Mouse (Mus musculus) cerebellum, adult 2 months (tissue): Measurements from ENCODE around the gene Abcc12. TPM values are rescaled to one million over a fixed set of nuclear protein-coding genes. Genes with fewer than 3 reads are reported as not detected.

Experiments
- DNase-seq, 2 experiments: peaks; one replicate each; pipeline ENCODE4 v3.0.0; 2021
- H3K27ac ChIP-seq: fragments of 200-500 bp; 2 replicates; pipeline ENCODE4 v1.5.1; 2012; ENCODE audit warnings: low read length, control low read depth, inconsistent platforms; ENCODE audit not compliant: insufficient read depth
- H3K27me3 ChIP-seq: fragments of 200-500 bp; 2 replicates; pipeline ENCODE4 v1.6.1; 2012; ENCODE audit warnings: inconsistent platforms, mild to moderate bottlenecking, low read length, moderate library complexity; ENCODE audit not compliant: control insufficient read depth, insufficient read depth
- H3K4me1 ChIP-seq: fragments of 200-500 bp; 2 replicates; pipeline ENCODE4 v1.6.1; 2011; ENCODE audit warnings: low read length; ENCODE audit not compliant: control insufficient read depth, insufficient read depth
- H3K4me3 ChIP-seq: fragments of 200-500 bp; replicated peaks from 2 replicates; pipeline ENCODE3; 2011; ENCODE audit warnings: mild to moderate bottlenecking, low read depth, low read length, control low read depth; ENCODE audit not compliant: insufficient read depth
- CTCF ChIP-seq: fragments of 200-500 bp; IDR thresholded peaks from 2 replicates; pipeline ENCODE4 v1.5.1; 2011; ENCODE audit warnings: low read depth, mild to moderate bottlenecking, control low read depth, low read length, moderate library complexity, borderline replicate concordance; ENCODE audit not compliant: insufficient read depth
- POLR2A ChIP-seq: fragments of 200-500 bp; IDR thresholded peaks from 2 replicates; pipeline ENCODE4 v1.6.1; 2011; ENCODE audit warnings: low read length, control low read depth, borderline replicate concordance; ENCODE audit not compliant: insufficient read depth
- WGBS: fragments of 180-500 bp; shearing (Covaris S2); methylation state at CpG from one replicate; pipeline ENCODE4 v1.1.7; 2018; 5-methylcytosine and 5-hydroxymethylcytosine counted together
- polyA plus RNA-seq: library from polyadenylated mRNA; depleted of rRNA; stranded (reverse); fragments of >200 nt; gene quantifications from 2 replicates; pipeline ENCODE4 v1.2.3, GENCODE M21; 2012

The Abcc12 gene
- polyA plus RNA-seq, 1 experiment: 7.5 TPM

GRCm38 (mm10) chr8:86550516-86550915, 30.0 kb downstream of the Abcc12 start:
- Histone ChIP-seq H3K4me1 (peaks cover 23% of the 10 kb centered on the region), H3K27ac (no peak overlapping the region), H3K27me3 (no peaks in the 10 kb centered on the region), H3K4me3 (no peak overlapping the region)
- WGBS: 91% methylated on average over 10 of the region's 10 CpGs
- TF ChIP-seq CTCF (no peak), POLR2A (no peak)
- DNase-seq: no peak

GRCm38 (mm10) chr8:86546001-86546400, 34.5 kb downstream of the Abcc12 start:
- TF ChIP-seq CTCF (no peak), POLR2A (no peak)
- H3K27ac ChIP-seq: peak overlapping the region; percentile 25; the same call in 1 of the 2 replicates
- no peaks in the 10 kb centered on the region for H3K27me3 ChIP-seq
- DNase-seq: no peak
- H3K4me1 ChIP-seq: peaks cover 12% of the 10 kb centered on the region; the same call in 1 of the 2 replicates
- H3K4me3 ChIP-seq: no peak overlapping the region
- 20% methylated on average over 1 of the region's 1 CpGs for WGBS

DNA sequence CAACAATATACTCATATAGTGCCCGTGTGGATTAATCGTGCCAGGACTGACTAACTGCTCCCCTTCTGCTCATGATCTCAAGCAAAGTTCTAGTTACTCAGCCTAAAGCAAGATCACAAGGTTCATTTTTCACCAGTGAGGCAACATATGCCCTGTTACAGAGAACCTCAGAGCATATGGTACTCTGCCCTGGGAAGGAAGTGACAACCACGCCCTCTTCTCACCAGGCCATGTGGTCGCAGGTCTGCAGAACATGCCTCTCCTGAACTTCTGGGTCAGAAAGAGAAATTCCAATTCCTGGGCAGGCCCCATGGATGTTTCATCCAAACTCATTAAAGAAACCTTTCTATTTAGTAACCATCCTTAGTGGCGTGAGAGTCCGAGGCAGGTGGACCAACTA, 39.6 kb downstream of the Abcc12 start:
- no peaks in the 10 kb centered on the region for H3K27me3 ChIP-seq
- no peak overlapping the region for H3K27ac ChIP-seq
- peaks cover 19% of the 10 kb centered on the region; the same call in 1 of the 2 replicates for H3K4me1 ChIP-seq
- peak in 1 of 2 experiments; percentile 52 for DNase-seq
- TF ChIP-seq POLR2A (no peak), CTCF (no peak)
- 61% methylated on average over 6 of the region's 6 CpGs for WGBS
- H3K4me3 ChIP-seq: no peak overlapping the region

DNA sequence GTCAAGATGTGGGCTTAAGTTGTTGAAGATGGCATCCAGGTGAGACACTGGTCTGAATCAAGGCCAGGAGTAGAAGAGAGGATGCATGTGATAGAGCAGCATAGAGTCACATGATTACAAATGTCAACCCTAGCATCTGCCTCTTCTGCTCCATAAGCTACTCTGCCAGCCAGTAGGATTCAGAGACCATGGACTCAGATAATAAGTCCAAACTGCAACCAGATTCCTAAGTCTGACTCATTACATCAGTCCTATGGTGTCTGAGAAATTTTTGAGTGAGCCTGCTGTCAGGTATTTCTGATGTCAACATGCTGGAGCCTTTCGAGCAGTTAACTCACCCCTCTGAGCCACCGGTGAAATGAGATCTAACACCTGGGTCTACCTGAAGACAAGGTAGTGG, 40.1 kb downstream of the Abcc12 start:
- Histone ChIP-seq H3K27me3 (no peaks in the 10 kb centered on the region), H3K27ac (no peak overlapping the region; the same call in 1 of the 2 replicates), H3K4me3 (no peak overlapping the region), H3K4me1 (peaks cover 17% of the 10 kb centered on the region; the same call in 1 of the 2 replicates)
- no peak for DNase-seq
- WGBS: 92% methylated on average over 2 of the region's 2 CpGs
- TF ChIP-seq POLR2A (no peak), CTCF (no peak)

- DNase-seq: no peak
- H3K4me3 ChIP-seq: no peak overlapping the region
- H3K27ac ChIP-seq: peak overlapping the region; percentile 62
- WGBS: 36% methylated on average over 3 of the region's 3 CpGs
- no peaks in the 10 kb centered on the region for H3K27me3 ChIP-seq
- TF ChIP-seq CTCF: no peak
- no peak for TF ChIP-seq POLR2A
- peaks cover 24% of the 10 kb centered on the region; the same call in 1 of the 2 replicates for H3K4me1 ChIP-seq
These were observed 43.9 kb downstream of the Abcc12 start for GRCm38 (mm10) chr8:86536663-86536987.

DNA sequence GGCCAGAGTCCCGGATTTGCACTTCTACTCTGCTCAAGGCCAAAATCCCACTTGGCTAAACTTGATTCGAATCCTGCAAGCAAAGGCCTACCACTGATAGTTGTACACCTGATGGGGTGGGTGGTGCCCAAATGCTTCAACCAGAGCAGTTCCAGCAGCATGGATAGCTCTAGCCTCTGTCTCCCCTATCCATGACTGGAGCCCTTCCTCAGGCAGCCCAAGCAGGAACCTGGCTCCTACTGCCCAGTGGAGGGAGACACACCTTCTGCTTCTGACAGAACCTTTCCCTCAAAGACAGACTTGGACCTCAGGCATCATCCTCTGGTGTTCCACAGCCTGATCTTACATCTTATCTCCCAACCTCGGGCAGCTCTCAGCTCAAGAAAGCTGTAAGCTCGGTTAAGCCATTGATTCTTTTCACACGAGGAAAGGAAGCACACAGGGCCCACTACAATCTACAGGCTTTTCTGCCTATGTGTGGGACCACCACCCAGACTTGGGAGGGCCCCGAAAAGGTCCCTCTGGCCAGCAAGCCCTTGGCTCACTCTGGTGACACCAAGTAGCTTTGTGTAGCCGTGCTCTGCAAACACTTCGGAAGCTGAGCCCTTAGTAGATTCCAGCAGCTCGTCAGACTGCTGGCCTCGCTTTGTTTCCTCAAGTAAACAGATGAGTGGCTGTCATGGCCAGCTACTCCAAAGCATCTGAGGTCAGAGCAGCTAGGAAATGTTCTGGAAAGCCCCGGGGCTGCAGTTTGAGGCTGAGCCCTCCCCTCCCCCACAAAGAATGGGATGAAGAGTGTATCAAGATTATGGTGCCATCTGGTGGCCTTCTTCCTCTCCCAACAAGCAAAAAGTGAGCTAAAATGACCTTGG, 44.5 kb downstream of the Abcc12 start:
- DNase-seq: peak; percentile 82 to 88
- Histone ChIP-seq H3K27me3 (no peaks in the 10 kb centered on the region), H3K4me3 (no peak overlapping the region), H3K4me1 (peaks cover 22% of the 10 kb centered on the region; the same call in 1 of the 2 replicates), H3K27ac (peak overlapping the region; percentile 62)
- TF ChIP-seq CTCF (peak; percentile 68), POLR2A (no peak)
- 44% methylated on average over 11 of the region's 11 CpGs for WGBS

- WGBS: 35% methylated on average over 7 of the region's 7 CpGs
- H3K27me3 ChIP-seq: no peaks in the 10 kb centered on the region
- no peak overlapping the region for H3K4me3 ChIP-seq
- TF ChIP-seq CTCF (no peak), POLR2A (no peak)
- peaks cover 19% of the 10 kb centered on the region; the same call in 1 of the 2 replicates for H3K4me1 ChIP-seq
- peak overlapping the region; percentile 62 for H3K27ac ChIP-seq
- DNase-seq: peak; percentile 53 to 56
These were observed 45.4 kb downstream of the Abcc12 start for GRCm38 (mm10) chr8:86535068-86535560.

- Histone ChIP-seq H3K27ac (no peak overlapping the region), H3K4me3 (no peak overlapping the region), H3K27me3 (no peaks in the 10 kb centered on the region), H3K4me1 (peaks cover 34% of the 10 kb centered on the region)
- TF ChIP-seq POLR2A (no peak), CTCF (no peak)
- no peak for DNase-seq
- 78% methylated on average over 2 of the region's 2 CpGs for WGBS
These were observed 50.8 kb downstream of the Abcc12 start for GRCm38 (mm10) chr8:86529714-86530113.
